Mouse (Mus musculus) erythroblast, embryonic 14.5 days (primary cell): ENCODE results near the gene Srebf2.

Source experiments
- GATA1 ChIP-seq: IDR thresholded peaks from 2 replicates; pipeline ENCODE4 v1.6.1; 2012; ENCODE audit warnings: low read length, inconsistent platforms, mixed read lengths
- TAL1 ChIP-seq: IDR thresholded peaks from 3 replicates; pipeline ENCODE4 v1.6.1; 2012; ENCODE audit warnings: low read length, inconsistent platforms, mixed read lengths

- TF ChIP-seq TAL1 (no peak), GATA1 (no peak)
Observed at GRCm38 (mm10) chr15:82182311-82182710, 35.3 kb downstream of the Srebf2 start.
